Mouse (Mus musculus) spleen, adult 12 weeks (tissue): ENCODE data around the gene Pcp4l1.

Experiments used
- DNase-seq: peaks from one replicate; pipeline ENCODE4 v3.0.0; 2022; ENCODE audit warnings: low spot score

Gene Pcp4l1

DNA sequence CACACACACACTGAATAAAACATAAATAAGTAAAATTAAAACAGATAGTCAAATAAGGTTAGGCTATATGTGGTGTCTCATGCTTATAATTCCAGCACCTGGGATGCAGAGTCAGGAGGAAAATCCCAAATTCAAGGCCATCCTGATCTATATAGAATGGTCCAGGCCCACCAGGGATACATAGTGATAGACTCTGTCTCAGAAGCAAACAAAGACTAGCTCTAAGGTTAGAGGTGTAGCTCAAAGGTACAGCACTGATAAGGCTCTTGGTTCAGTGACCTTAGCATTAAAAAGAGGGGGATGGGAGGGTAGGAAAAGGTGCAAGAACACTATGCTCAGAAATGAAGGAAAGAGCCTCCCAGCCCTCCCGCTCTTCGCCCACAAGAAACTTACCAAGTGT is 60.5 kb downstream of the Pcp4l1 start:
- DNase-seq: no peak

DNA sequence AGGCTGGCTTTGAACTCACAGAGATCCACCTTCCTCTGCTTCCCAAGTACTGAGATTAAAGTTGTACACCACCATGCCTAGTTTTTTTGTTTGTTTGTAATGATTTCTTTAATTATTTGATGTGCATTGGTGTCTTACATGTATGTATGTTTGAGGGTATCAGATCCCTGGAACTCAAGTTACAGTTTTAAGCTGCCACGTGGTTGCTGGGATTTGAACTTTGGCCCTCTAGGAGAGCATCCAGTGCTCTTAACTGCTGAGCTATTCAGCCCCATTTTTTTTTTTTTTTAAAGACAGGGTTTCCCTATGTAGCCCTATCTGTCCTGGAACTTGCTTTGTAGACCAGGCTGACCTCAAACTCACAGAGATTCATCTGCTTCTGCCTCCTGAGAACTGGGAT is 65.1 kb downstream of the Pcp4l1 start:
- DNase-seq: no peak

DNA sequence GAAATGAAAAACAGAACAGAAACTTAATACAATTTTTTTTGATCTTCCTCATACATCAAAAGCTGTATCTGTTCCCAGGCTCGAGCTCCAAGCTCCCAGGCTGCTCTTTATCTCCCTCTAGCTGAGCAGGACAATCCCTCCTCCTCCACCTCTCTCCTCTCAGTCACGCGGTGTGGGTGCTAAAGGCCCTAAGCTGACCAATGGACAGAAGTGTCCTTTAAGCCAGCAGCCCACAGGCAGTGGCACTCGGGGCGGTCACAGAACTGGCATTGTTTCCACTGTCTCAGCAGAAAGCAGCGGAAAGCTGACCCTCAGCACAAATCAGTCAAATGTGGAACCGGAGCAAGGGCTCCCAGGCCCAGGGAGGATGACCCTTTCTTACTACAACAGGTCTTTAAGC is 66.8 kb downstream of the Pcp4l1 start:
- no peak for DNase-seq

DNA sequence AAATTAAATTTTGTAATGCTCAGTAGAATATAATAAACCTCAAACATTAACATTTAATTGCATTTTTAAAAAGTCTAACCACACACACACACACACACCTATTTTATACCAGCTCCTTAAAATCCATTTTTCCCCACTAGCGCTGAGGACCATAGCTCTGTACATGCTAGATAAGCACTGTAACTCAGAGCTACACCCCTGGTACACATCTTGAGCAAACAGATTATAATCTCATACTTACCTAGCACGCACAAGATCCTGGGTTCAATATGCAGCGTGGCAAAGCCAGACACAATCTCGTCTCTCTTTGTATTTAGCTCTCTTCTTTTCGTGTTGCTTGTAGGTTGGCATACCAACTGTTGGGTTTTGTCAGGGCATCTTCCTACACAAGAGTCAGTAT is 71.7 kb downstream of the Pcp4l1 start:
- no peak for DNase-seq
